Mouse (Mus musculus) testis, adult 2 months (tissue): ENCODE results near the gene Psmd3.

Source experiments
- CTCF ChIP-seq: fragments of 200-500 bp; IDR thresholded peaks from 2 replicates; pipeline ENCODE4 v1.5.1; 2012; ENCODE audit warnings: low read depth, mild to moderate bottlenecking, inconsistent platforms, low read length, moderate library complexity; ENCODE audit not compliant: control insufficient read depth, insufficient read depth, insufficient replicate concordance
- POLR2A ChIP-seq: fragments of 200-500 bp; IDR thresholded peaks from 2 replicates; pipeline ENCODE4 v1.6.1; 2012; ENCODE audit warnings: low read depth, mild to moderate bottlenecking, inconsistent platforms, low read length, moderate library complexity; ENCODE audit not compliant: control insufficient read depth

GRCm38 (mm10) chr11:98744456-98745019, 62.2 kb downstream of the Psmd3 start:
- TF ChIP-seq CTCF (no peak), POLR2A (no peak)
